Mouse (Mus musculus): ENCODE results near the gene Gm37240. TPM values are rescaled to one million over a fixed set of nuclear protein-coding genes. Genes with fewer than 3 reads are reported as not detected.

The Gm37240 gene
- polyA plus RNA-seq, 1 experiment from 2014 or later = 0.21 TPM

DNA sequence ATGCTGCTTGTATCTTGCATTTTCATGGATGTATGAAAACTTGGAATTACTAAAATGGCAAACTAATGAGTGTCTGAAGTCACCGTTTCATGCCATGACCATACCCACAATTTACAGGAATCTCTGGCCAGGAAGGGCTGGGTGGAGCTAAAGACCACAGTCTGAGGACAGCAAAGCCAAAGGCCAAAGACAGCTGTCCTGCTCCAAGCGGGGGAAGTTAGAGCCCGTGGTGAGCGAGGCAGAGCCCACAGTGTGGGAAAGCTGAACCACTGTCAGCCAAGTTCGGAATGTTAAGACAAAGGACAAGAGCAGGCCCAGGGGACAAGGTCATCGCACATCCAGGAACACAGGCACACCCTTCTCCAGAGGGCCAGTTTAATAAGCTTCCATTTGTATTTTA lies 1117.9 kb downstream of the Gm37240 start:
- no peak overlapping the region for H3K4me2 ChIP-seq
- peaks cover 45% of the 10 kb centered on the region for H3K4me1 ChIP-seq (replicated peaks)
- H3K27me3 ChIP-seq = no peaks in the 10 kb centered on the region
- no peaks in the 10 kb centered on the region for H3K9me3 ChIP-seq (replicated peaks)
- ATAC-seq (ENCODE audit: low read depth) (no peak), DNase-seq (no peak)
- no peaks in the 10 kb centered on the region for H3K36me3 ChIP-seq
- H3K4me3 ChIP-seq (replicated peaks) = no peak overlapping the region
- 51% methylated on average over 6 of the region's 6 CpGs for WGBS (ENCODE audit: insufficient replicate concordance)
- H3K27ac ChIP-seq = no peak overlapping the region
- H3K9ac ChIP-seq = no peak overlapping the region

DNA sequence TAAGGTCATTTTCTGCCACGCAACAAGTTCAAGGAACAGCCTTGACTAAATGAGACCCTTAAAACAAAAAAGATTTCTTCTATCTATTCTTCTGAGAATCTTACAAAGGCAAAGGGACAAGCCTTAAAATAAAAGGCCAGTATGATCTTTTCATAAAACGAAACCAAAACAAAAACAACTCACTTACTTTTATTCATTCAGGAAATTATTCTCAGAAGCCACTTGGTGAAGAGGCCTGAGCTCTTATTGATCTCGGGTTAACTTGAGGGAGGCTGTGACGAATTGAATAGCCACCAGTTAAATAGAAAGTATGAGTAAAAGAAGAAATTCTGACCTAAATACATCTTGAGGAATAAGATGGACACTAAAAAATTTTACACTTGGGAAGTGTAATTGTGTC lies 1118.4 kb downstream of the Gm37240 start:
- H3K4me2 ChIP-seq = no peak overlapping the region
- ATAC-seq (ENCODE audit: low read depth) (no peak), DNase-seq (no peak)
- no peak overlapping the region for H3K27ac ChIP-seq
- H3K4me3 ChIP-seq (replicated peaks) = no peak overlapping the region
- peaks cover 45% of the 10 kb centered on the region for H3K4me1 ChIP-seq (replicated peaks)
- no peaks in the 10 kb centered on the region for H3K27me3 ChIP-seq
- H3K9ac ChIP-seq = no peak overlapping the region
- H3K36me3 ChIP-seq = no peaks in the 10 kb centered on the region
- 77% methylated on average over 4 of the region's 4 CpGs for WGBS (ENCODE audit: insufficient replicate concordance)
- H3K9me3 ChIP-seq (replicated peaks) = no peaks in the 10 kb centered on the region

DNA sequence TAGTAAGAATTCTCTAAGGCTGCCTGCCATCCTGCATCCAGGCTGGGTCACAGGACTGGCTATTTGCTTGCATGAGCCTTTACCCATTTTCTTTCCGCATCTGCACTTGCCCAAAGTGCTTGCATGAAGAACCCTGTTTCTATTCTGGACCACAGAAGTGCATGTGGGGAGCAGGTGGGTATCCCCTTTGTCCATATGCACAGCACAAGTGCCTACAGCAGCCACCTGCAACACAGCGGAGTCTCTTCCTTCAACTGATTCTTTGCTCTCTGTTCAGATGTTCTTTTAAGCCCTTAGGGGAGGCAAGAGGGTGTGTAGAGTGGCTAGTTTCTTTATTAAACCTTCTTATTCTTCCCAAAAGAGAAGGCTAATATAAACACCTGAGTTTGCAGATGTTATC lies 1133.5 kb downstream of the Gm37240 start:
- H3K27me3 ChIP-seq = no peaks in the 10 kb centered on the region
- H3K4me1 ChIP-seq (replicated peaks) = peaks cover 3% of the 10 kb centered on the region; the same call in 1 of the 2 replicates
- 77% methylated on average over 2 of the region's 2 CpGs for WGBS (ENCODE audit: insufficient replicate concordance)
- no peak overlapping the region for H3K27ac ChIP-seq
- ATAC-seq (ENCODE audit: low read depth) (no peak), DNase-seq (no peak)
- no peak overlapping the region for H3K4me3 ChIP-seq (replicated peaks)
- no peak overlapping the region for H3K4me2 ChIP-seq
- no peaks in the 10 kb centered on the region for H3K36me3 ChIP-seq
- H3K9me3 ChIP-seq (replicated peaks) = no peaks in the 10 kb centered on the region
- no peak overlapping the region for H3K9ac ChIP-seq

DNA sequence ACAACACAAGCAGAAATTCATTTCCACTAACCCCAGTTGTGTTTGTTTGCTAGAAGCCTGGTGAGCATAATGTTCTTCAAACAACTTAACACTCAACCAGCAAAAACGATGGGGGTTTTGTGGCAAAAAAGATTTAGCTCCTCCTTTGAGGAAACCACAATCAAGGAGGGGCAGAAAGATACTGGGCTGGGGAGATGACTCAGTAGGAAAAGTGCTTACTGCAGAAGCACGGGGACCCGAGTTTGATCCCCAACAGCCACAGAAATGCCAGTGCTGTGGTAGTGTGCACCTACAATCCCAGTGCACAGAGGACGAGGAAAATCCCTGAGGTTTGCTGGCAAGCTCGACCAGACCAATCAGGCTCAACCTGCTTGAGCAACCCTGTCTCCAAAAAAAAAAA lies 1138.1 kb downstream of the Gm37240 start:
- Histone ChIP-seq H3K4me1 (replicated peaks) (peaks cover 3% of the 10 kb centered on the region; the same call in 1 of the 2 replicates), H3K9ac (no peak overlapping the region), H3K9me3 (replicated peaks) (no peaks in the 10 kb centered on the region), H3K4me2 (no peak overlapping the region), H3K4me3 (replicated peaks) (no peak overlapping the region), H3K27ac (no peak overlapping the region), H3K27me3 (peaks cover 17% of the 10 kb centered on the region), H3K36me3 (no peaks in the 10 kb centered on the region)
- no peak for ATAC-seq (ENCODE audit: low read depth)
- no peak for DNase-seq
- WGBS (ENCODE audit: insufficient replicate concordance) = 7% methylated on average over 5 of the region's 5 CpGs

DNA sequence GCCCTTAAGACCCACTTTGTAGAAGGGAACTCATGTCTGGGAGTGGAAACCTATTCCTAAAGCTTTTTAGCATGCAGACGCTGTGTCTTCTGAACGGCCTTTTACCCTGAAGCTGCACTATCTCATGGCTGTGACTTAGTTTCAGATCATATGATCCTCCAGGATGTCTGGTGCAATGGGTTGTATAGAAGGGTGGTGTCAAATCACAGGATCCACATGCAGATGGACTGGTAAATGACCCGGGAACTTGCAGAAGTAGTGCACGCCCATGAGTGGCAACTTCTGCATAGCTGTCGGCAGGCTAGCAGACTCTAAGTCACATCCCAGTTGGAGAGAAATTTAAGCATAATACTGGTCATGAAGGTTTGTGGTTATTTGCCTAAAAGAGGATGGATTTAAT lies 1139.2 kb downstream of the Gm37240 start:
- WGBS (ENCODE audit: insufficient replicate concordance) = 74% methylated on average over 5 of the region's 5 CpGs
- DNase-seq = no peak
- Histone ChIP-seq H3K4me3 (replicated peaks) (no peak overlapping the region), H3K4me1 (replicated peaks) (peaks cover 3% of the 10 kb centered on the region; the same call in 1 of the 2 replicates), H3K4me2 (no peak overlapping the region), H3K9me3 (replicated peaks) (no peaks in the 10 kb centered on the region), H3K36me3 (no peaks in the 10 kb centered on the region), H3K27me3 (peaks cover 21% of the 10 kb centered on the region), H3K9ac (no peak overlapping the region), H3K27ac (no peak overlapping the region)
- ATAC-seq (ENCODE audit: low read depth) = no peak

DNA sequence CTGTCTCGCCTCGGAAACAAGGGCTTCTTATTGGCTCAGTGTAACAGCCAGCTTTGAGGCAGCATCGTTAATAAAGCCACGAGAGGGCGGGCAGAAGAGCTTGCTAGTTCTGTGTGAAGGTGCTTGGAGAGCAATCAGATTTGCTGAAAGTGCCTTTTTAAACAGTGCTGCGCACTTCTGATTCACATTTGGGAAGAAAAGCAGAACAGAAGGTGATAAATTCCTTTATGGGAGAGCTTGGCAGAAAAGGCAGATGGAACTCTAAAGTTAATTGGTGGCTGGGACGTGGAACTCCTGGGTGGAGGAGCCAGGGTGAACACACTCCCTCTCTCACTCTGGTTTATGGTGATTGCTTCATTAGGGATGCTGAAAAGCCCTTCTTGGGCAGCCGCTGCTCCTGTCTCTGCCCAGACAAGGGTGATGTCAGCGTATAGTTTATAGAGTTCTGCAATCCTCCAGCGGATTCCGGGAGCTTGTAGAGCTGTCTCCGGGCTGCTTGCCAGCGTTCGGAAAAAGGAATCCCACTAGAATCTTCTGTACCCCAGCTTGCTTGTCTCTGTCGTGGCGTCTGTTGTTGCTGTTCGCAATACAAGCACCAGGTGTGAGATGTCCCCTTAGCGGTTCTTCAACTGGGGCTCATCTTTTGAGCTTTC lies 1141.7 kb downstream of the Gm37240 start:
- Histone ChIP-seq H3K27me3 (peaks cover 21% of the 10 kb centered on the region), H3K9ac (no peak overlapping the region), H3K4me3 (replicated peaks) (no peak overlapping the region), H3K4me2 (no peak overlapping the region), H3K4me1 (replicated peaks) (peaks cover 3% of the 10 kb centered on the region; the same call in 1 of the 2 replicates), H3K36me3 (no peaks in the 10 kb centered on the region), H3K27ac (no peak overlapping the region), H3K9me3 (replicated peaks) (no peaks in the 10 kb centered on the region)
- 54% methylated on average over 18 of the region's 18 CpGs for WGBS (ENCODE audit: insufficient replicate concordance)
- DNase-seq = no peak
- ATAC-seq (ENCODE audit: low read depth) = no peak

DNA sequence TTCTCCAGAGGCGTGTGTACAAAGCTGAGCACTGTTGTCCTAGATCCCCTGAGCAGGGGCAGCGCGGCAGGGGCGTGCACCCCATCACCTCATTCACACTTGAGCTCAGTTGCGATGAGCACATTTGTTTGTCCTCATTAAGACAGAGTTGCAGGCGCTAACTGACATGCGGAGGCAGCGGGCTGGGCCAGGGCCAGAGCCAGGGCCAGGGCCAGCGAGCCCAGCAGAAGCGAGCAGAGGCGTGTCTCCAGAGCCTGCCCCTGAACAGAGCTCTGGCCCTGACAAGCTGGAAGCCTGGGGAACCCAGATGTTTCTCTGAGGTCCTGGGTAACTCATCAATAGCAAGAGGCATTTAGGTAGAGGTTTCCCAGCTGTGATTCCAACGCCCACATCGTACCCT lies 1142.6 kb downstream of the Gm37240 start:
- 60% methylated on average over 13 of the region's 13 CpGs for WGBS (ENCODE audit: insufficient replicate concordance)
- no peak overlapping the region for H3K4me3 ChIP-seq (replicated peaks)
- H3K27me3 ChIP-seq = peaks cover 21% of the 10 kb centered on the region
- peaks cover 3% of the 10 kb centered on the region; the same call in 1 of the 2 replicates for H3K4me1 ChIP-seq (replicated peaks)
- H3K27ac ChIP-seq = no peak overlapping the region
- ATAC-seq (ENCODE audit: low read depth) (no peak), DNase-seq (no peak)
- H3K9ac ChIP-seq = no peak overlapping the region
- no peaks in the 10 kb centered on the region for H3K36me3 ChIP-seq
- H3K9me3 ChIP-seq (replicated peaks) = no peaks in the 10 kb centered on the region
- H3K4me2 ChIP-seq = no peak overlapping the region

DNA sequence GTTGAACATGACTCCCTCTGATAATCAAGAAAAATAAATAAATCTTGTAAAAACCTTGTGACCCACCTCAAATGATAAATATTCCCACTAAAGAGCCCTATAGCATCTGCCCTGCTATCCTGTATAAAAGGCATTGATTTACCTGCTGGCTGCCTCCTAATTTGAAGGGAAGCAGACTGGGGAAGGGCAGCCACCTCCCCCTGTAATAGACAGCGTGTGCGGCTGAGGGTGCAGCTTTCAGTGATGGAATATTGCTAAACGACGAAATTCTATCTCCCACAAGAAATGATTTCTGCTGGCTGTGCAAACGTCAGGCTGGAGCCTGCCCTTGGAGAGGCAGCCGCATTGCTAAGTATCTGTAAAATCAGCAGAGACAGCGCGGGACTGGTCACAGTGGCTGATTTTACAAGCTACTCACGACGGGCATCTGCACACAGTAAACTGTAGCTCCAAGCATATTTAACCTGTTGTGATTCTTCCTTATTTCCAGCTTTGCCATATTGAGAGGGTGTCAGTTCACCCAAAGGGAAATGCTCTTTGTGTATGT lies 1147.2 kb downstream of the Gm37240 start:
- Histone ChIP-seq H3K9ac (no peak overlapping the region), H3K27ac (no peak overlapping the region), H3K27me3 (peaks cover 12% of the 10 kb centered on the region), H3K4me1 (replicated peaks) (no peaks in the 10 kb centered on the region), H3K9me3 (replicated peaks) (no peaks in the 10 kb centered on the region), H3K36me3 (no peaks in the 10 kb centered on the region), H3K4me3 (replicated peaks) (no peak overlapping the region), H3K4me2 (no peak overlapping the region)
- ATAC-seq (ENCODE audit: low read depth) = no peak
- no peak for DNase-seq
- WGBS (ENCODE audit: insufficient replicate concordance) = 61% methylated on average over 10 of the region's 10 CpGs

DNA sequence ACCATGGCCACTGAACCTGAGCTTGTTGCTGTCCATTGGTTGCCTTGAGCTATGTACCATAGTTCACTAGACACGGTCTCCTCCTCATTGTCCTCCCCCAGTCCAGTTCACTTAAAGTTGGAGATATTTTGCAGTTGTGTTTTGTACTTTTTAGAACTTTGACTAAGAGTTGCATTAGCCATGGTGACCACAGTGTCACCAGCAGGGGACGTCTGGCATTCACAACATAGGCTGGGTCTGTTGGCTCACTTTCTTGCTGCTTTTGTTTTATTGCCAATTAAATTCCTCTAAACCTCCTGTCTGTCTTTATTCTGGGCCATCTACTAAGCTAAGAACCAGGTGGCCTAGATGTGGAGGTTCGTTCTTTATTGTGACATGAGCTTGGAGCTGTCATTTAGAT lies 1150.2 kb downstream of the Gm37240 start:
- no peaks in the 10 kb centered on the region for H3K9me3 ChIP-seq (replicated peaks)
- no peak overlapping the region for H3K4me2 ChIP-seq
- H3K36me3 ChIP-seq = no peaks in the 10 kb centered on the region
- H3K27ac ChIP-seq = no peak overlapping the region
- ATAC-seq (ENCODE audit: low read depth) (no peak), DNase-seq (no peak)
- peaks cover 28% of the 10 kb centered on the region for H3K27me3 ChIP-seq
- H3K9ac ChIP-seq = no peak overlapping the region
- no peak overlapping the region for H3K4me3 ChIP-seq (replicated peaks)
- peaks cover 2% of the 10 kb centered on the region; the same call in 1 of the 2 replicates for H3K4me1 ChIP-seq (replicated peaks)
- WGBS (ENCODE audit: insufficient replicate concordance) = 52% methylated on average over 3 of the region's 3 CpGs

DNA sequence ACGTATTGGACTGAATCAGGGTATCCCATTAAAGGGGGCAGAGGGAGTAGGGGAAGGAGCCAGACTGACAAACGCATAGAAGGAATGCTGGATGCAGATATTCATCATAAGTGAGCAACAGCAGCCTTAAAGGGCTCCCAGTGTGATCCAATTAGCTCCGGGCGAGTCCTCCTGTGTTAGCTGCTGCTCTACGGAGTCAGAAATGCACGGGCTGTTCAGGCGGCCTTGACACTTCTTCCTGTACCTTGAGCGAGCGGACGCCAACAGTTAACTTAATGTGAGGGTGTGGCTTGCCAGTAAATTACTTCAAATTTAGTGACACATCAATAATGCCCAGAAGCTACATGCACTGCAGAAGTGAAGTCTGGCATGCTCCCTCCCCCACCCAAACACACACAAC lies 1151.6 kb downstream of the Gm37240 start:
- no peak overlapping the region for H3K4me3 ChIP-seq (replicated peaks)
- H3K27ac ChIP-seq = no peak overlapping the region
- H3K9ac ChIP-seq = no peak overlapping the region
- no peaks in the 10 kb centered on the region for H3K9me3 ChIP-seq (replicated peaks)
- DNase-seq = no peak
- H3K4me2 ChIP-seq = no peak overlapping the region
- 67% methylated on average over 10 of the region's 10 CpGs for WGBS (ENCODE audit: insufficient replicate concordance)
- no peak for ATAC-seq (ENCODE audit: low read depth)
- peaks cover 4% of the 10 kb centered on the region; the same call in 1 of the 2 replicates for H3K4me1 ChIP-seq (replicated peaks)
- H3K36me3 ChIP-seq = no peaks in the 10 kb centered on the region
- H3K27me3 ChIP-seq = peaks cover 42% of the 10 kb centered on the region

DNA sequence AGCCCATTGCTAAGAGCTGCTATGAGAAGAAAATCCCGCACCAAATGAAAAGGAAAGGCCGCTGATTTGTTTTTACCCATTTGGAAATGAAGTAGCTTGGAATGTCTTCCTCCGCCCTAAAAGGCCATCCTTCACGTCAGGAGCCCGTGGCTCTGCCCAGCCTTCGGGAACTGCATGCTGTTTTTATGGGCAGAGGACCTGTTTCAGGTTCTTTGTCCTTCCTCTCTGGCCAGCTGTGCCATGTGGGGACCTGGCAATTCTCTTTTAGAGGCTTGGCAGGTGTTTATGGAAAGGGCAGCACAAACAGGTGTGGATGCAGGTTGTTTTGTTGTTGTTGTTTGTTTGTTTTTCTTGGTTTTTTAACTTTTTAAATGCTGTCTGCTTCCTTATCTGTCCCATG lies 1154.8 kb downstream of the Gm37240 start:
- ATAC-seq (ENCODE audit: low read depth) (no peak), DNase-seq (no peak)
- H3K9ac ChIP-seq = no peak overlapping the region
- 24% methylated on average over 6 of the region's 6 CpGs for WGBS (ENCODE audit: insufficient replicate concordance)
- peaks cover 4% of the 10 kb centered on the region; the same call in 1 of the 2 replicates for H3K4me1 ChIP-seq (replicated peaks)
- H3K36me3 ChIP-seq = no peaks in the 10 kb centered on the region
- H3K4me2 ChIP-seq = peak overlapping the region; percentile 42; the same call in 1 of the 2 replicates
- peaks cover 51% of the 10 kb centered on the region for H3K27me3 ChIP-seq
- no peak overlapping the region for H3K27ac ChIP-seq
- 0 out of 2 replicates have a peak overlapping the region, but pooled peaks have one; percentile 5 for H3K4me3 ChIP-seq (replicated peaks)
- no peaks in the 10 kb centered on the region for H3K9me3 ChIP-seq (replicated peaks)

DNA sequence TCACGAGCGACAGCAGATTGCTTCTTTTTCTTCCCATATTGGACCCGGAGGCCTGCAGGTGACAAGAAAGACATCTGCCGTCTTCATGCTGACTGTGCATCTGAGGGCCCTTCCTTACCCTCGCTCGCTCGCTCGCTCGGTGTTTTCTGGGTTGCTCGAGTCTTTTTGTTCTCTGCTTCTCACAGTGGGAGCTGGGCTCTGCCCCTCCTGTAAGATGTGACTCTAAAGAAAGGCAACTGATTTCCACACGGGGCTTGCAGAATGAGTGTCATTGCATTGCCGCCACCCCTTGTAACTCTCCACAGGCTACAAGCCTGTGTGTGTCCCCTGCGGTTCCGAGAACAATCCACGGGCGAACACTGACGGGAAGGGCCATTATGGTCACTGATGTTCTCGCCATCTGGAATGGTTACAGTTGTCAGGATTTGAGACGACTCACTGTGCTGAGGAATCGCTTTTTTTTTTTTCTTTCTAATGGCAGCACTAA lies 1155.3 kb downstream of the Gm37240 start:
- DNase-seq = no peak
- H3K4me1 ChIP-seq (replicated peaks) = peaks cover 4% of the 10 kb centered on the region; the same call in 1 of the 2 replicates
- no peak for ATAC-seq (ENCODE audit: low read depth)
- H3K36me3 ChIP-seq = no peaks in the 10 kb centered on the region
- no peak overlapping the region for H3K27ac ChIP-seq
- no peaks in the 10 kb centered on the region for H3K9me3 ChIP-seq (replicated peaks)
- H3K9ac ChIP-seq = no peak overlapping the region
- peak overlapping the region; percentile 42 for H3K4me2 ChIP-seq
- peak overlapping the region; percentile 5 for H3K4me3 ChIP-seq (replicated peaks)
- H3K27me3 ChIP-seq = peaks cover 51% of the 10 kb centered on the region
- 11% methylated on average over 20 of the region's 20 CpGs for WGBS (ENCODE audit: insufficient replicate concordance)

Data from liver, embryonic 13.5 days (tissue).